Mouse (Mus musculus): Measurements from ENCODE around the gene Olfr653. TPM values are rescaled to one million over a fixed set of nuclear protein-coding genes. Genes with fewer than 3 reads are reported as not detected.

The Olfr653 gene
- polyA plus RNA-seq, 1 experiment from 2014 or later = 0.06 TPM

GRCm38 (mm10) chr7:104624494-104624893 is 47.4 kb downstream of the Olfr653 start, which contains the start of gene Olfr657:
TSS of gene Olfr657 (plus strand) at chr7:104624794.
- H3K27ac ChIP-seq = no peak within 1 kb of the TSS
- no peak within 1 kb of the TSS for H3K9ac ChIP-seq
- H3K4me2 ChIP-seq = no peak within 1 kb of the TSS
- H3K4me3 ChIP-seq = no peak within 1 kb of the TSS
- H3K9me3 ChIP-seq = no peaks in the 10 kb centered on the region
- H3K36me3 ChIP-seq = no peaks in the 10 kb centered on the region
- no peaks in the 10 kb centered on the region for H3K4me1 ChIP-seq
- H3K27me3 ChIP-seq = no peaks in the 10 kb centered on the region
- ATAC-seq (ENCODE audit: insufficient number of reproducible peaks, insufficient read depth, low FRiP score, low TSS enrichment, low read depth) = no peak

Other genes starting within 250 kb of the Olfr653 start
- not detected in 2 replicates for gene Trim34b, start 247.8 kb upstream of the Olfr653 start, polyA plus RNA-seq (2015; fragmentation: Nextera tagmentation; extraction: Ambion mirVana)
- 2.7 and 3.1 TPM in 2 replicates for gene Trim12c, start 224.0 kb upstream of the Olfr653 start, polyA plus RNA-seq (2015; fragmentation: Nextera tagmentation; extraction: Ambion mirVana)
- gene Trim30b, start 207.4 kb upstream of the Olfr653 start, polyA plus RNA-seq (2015; fragmentation: Nextera tagmentation; extraction: Ambion mirVana) = not detected in 2 replicates
- gene Trim30c, start 176.5 kb upstream of the Olfr653 start, polyA plus RNA-seq (2015; fragmentation: Nextera tagmentation; extraction: Ambion mirVana) = 0.20 TPM in 1 of 2 replicates, not detected in the other
- 0.85 and 1.1 TPM in 2 replicates for gene Trim30a, start 112.1 kb upstream of the Olfr653 start, polyA plus RNA-seq (2015; fragmentation: Nextera tagmentation; extraction: Ambion mirVana)
- gene Trim30d, start 69.5 kb upstream of the Olfr653 start, polyA plus RNA-seq (2015; fragmentation: Nextera tagmentation; extraction: Ambion mirVana) = 0.31 and 0.77 TPM in 2 replicates
- gene Olfr651, start 27.2 kb upstream of the Olfr653 start, polyA plus RNA-seq (2015; fragmentation: Nextera tagmentation; extraction: Ambion mirVana) = not detected in 2 replicates
- gene Olfr652, start 16.4 kb upstream of the Olfr653 start, polyA plus RNA-seq (2015; fragmentation: Nextera tagmentation; extraction: Ambion mirVana) = 0.04 and 0.11 TPM in 2 replicates
- gene Olfr654, start 9.7 kb downstream of the Olfr653 start, polyA plus RNA-seq (2015; fragmentation: Nextera tagmentation; extraction: Ambion mirVana) = not detected in 2 replicates
- 0.22 TPM in 1 of 2 replicates, not detected in the other for gene Olfr655, start 24.5 kb downstream of the Olfr653 start, polyA plus RNA-seq (2015; fragmentation: Nextera tagmentation; extraction: Ambion mirVana)
- gene Olfr656, start 36.6 kb downstream of the Olfr653 start, polyA plus RNA-seq (2015; fragmentation: Nextera tagmentation; extraction: Ambion mirVana) = not detected in 2 replicates
- not detected in 2 replicates for gene Olfr657, start 47.5 kb downstream of the Olfr653 start, polyA plus RNA-seq (2015; fragmentation: Nextera tagmentation; extraction: Ambion mirVana)
- 0.08 TPM in 1 of 2 replicates, not detected in the other for gene Olfr658, start 70.0 kb downstream of the Olfr653 start, polyA plus RNA-seq (2015; fragmentation: Nextera tagmentation; extraction: Ambion mirVana)
- gene Olfr659, start 89.4 kb downstream of the Olfr653 start, polyA plus RNA-seq (2015; fragmentation: Nextera tagmentation; extraction: Ambion mirVana) = not detected in 2 replicates
- not detected in 2 replicates for gene Olfr661, start 109.2 kb downstream of the Olfr653 start, polyA plus RNA-seq (2015; fragmentation: Nextera tagmentation; extraction: Ambion mirVana)
- gene Usp17le, start 200.2 kb downstream of the Olfr653 start, polyA plus RNA-seq (2015; fragmentation: Nextera tagmentation; extraction: Ambion mirVana) = not detected in 2 replicates